Mouse (Mus musculus): ENCODE results near the gene Pigr.

The Pigr gene

GRCm38 (mm10) chr1:130887354-130887753 lies 60.9 kb downstream of the Pigr start, which contains the start of gene Il24:
TSS of gene Il24 (minus strand) at chr1:130887454.
- DNase-seq, result no peak

- peak; percentile 65 for DNase-seq
Observed at GRCm38 (mm10) chr1:130892446-130892845, 66.0 kb downstream of the Pigr start.

GRCm38 (mm10) chr1:130893329-130894040 lies 67.0 kb downstream of the Pigr start:
- peak; percentile 40 for DNase-seq

GRCm38 (mm10) chr1:130894468-130894867 lies 68.0 kb downstream of the Pigr start:
- DNase-seq, result peak; percentile 55
